Mouse (Mus musculus) embryonic facial prominence, embryonic 14.5 days (tissue): Measurements from ENCODE around the gene Impdh2. TPM values are rescaled to one million over a fixed set of nuclear protein-coding genes. Genes with fewer than 3 reads are reported as not detected.

Experiments
- ATAC-seq: fragments of 200-750 bp; cut with Nextera tagmentation; 2 replicates; pipeline ENCODE4 v1.8.0; 2017; ENCODE audit warnings: low read depth, moderate number of reproducible peaks, moderate TSS enrichment
- DNase-seq: peaks from one replicate; pipeline ENCODE4 v3.0.0-alpha.2; 2015; ENCODE audit warnings: low spot score
- H3K27ac ChIP-seq: fragments of 300-500 bp; sonication (generic); replicated peaks from 2 replicates; pipeline ENCODE4 v1.5.1; 2014; ENCODE audit warnings: low read depth, mild to moderate bottlenecking, low read length, moderate library complexity
- H3K27me3 ChIP-seq: fragments of 300-500 bp; sonication (generic); replicated peaks from 2 replicates; pipeline ENCODE4 v1.6.1; 2014; ENCODE audit warnings: low read length; ENCODE audit not compliant: control insufficient read depth, insufficient read depth
- H3K36me3 ChIP-seq: fragments of 300-500 bp; sonication (generic); 2 replicates; pipeline ENCODE4 v1.6.1; 2014; ENCODE audit warnings: low read length, mixed read lengths; ENCODE audit not compliant: control insufficient read depth, insufficient read depth
- H3K4me1 ChIP-seq: fragments of 300-500 bp; sonication (generic); 2 replicates; pipeline ENCODE4 v1.6.1; 2014; ENCODE audit warnings: antibody characterized with exemption, low read length; ENCODE audit not compliant: control insufficient read depth, insufficient read depth
- H3K4me2 ChIP-seq: fragments of 300-500 bp; sonication (generic); 2 replicates; pipeline ENCODE4 v1.6.1; 2014; ENCODE audit warnings: low read depth, mild to moderate bottlenecking, low read length, moderate library complexity, mixed read lengths
- H3K4me3 ChIP-seq: fragments of 300-500 bp; sonication (generic); 2 replicates; pipeline ENCODE4 v1.5.1; 2014; ENCODE audit warnings: low read depth, mild to moderate bottlenecking, low read length
- H3K9ac ChIP-seq: fragments of 300-500 bp; sonication (generic); 2 replicates; pipeline ENCODE4 v1.6.1; 2014; ENCODE audit warnings: low read depth, mild to moderate bottlenecking, low read length, moderate library complexity, mixed read lengths
- H3K9me3 ChIP-seq: fragments of 300-500 bp; sonication (generic); 2 replicates; pipeline ENCODE4 v1.6.1; 2016; ENCODE audit warnings: low read length; ENCODE audit not compliant: control insufficient read depth
- WGBS: fragments of 180-500 bp; shearing (Covaris S2); extraction: QIAGEN DNeasy Blood & Tissue Kit; methylation state at CpG from one replicate; pipeline ENCODE4 v1.1.7; 2014; 5-methylcytosine and 5-hydroxymethylcytosine counted together
- polyA plus RNA-seq: library from polyadenylated mRNA; unstranded; fragments of >200 nt; fragmentation: Nextera tagmentation; extraction: Ambion mirVana; gene quantifications from 2 replicates; pipeline ENCODE4 v1.2.1, GENCODE M21; 2014

The Impdh2 gene
- polyA plus RNA-seq, 1 experiment from 2014 or later = 173 TPM

- Histone ChIP-seq H3K4me2 (no peak overlapping the region), H3K36me3 (peaks cover 87% of the 10 kb centered on the region), H3K9me3 (no peaks in the 10 kb centered on the region), H3K4me1 (no peaks in the 10 kb centered on the region), H3K27me3 (no peaks in the 10 kb centered on the region), H3K9ac (no peak overlapping the region), H3K4me3 (no peak overlapping the region), H3K27ac (no peak overlapping the region)
- ATAC-seq (no peak), DNase-seq (no peak)
- WGBS = 94% methylated on average over 1 of the region's 1 CpGs
Measured at GRCm38 (mm10) chr9:108531496-108531895, 28.6 kb upstream of the Impdh2 start.

- H3K27me3 ChIP-seq = no peaks in the 10 kb centered on the region
- H3K9ac ChIP-seq = no peak overlapping the region
- no peak overlapping the region for H3K27ac ChIP-seq
- peaks cover 96% of the 10 kb centered on the region for H3K36me3 ChIP-seq
- DNase-seq (no peak), ATAC-seq (no peak)
- H3K9me3 ChIP-seq = no peaks in the 10 kb centered on the region
- no peak overlapping the region for H3K4me3 ChIP-seq
- no peaks in the 10 kb centered on the region for H3K4me1 ChIP-seq
- H3K4me2 ChIP-seq = no peak overlapping the region
Measured at GRCm38 (mm10) chr9:108540846-108541245, 19.2 kb upstream of the Impdh2 start.

GRCm38 (mm10) chr9:108545986-108546385 is 14.1 kb upstream of the Impdh2 start:
- no peaks in the 10 kb centered on the region for H3K4me1 ChIP-seq
- 91% methylated on average over 3 of the region's 3 CpGs for WGBS
- H3K4me2 ChIP-seq = no peak overlapping the region
- no peak overlapping the region for H3K4me3 ChIP-seq
- H3K9me3 ChIP-seq = no peaks in the 10 kb centered on the region
- no peak for DNase-seq
- H3K27ac ChIP-seq = no peak overlapping the region
- H3K27me3 ChIP-seq = no peaks in the 10 kb centered on the region
- H3K36me3 ChIP-seq = peaks cover 93% of the 10 kb centered on the region
- no peak overlapping the region for H3K9ac ChIP-seq
- no peak for ATAC-seq

- no peaks in the 10 kb centered on the region for H3K4me1 ChIP-seq
- H3K4me3 ChIP-seq = no peak overlapping the region
- H3K27me3 ChIP-seq = no peaks in the 10 kb centered on the region
- no peak overlapping the region for H3K27ac ChIP-seq
- H3K9ac ChIP-seq = no peak overlapping the region
- no peak for DNase-seq
- H3K36me3 ChIP-seq = peaks cover 92% of the 10 kb centered on the region
- WGBS = 90% methylated on average over 1 of the region's 1 CpGs
- no peaks in the 10 kb centered on the region for H3K9me3 ChIP-seq
- no peak for ATAC-seq
- H3K4me2 ChIP-seq = no peak overlapping the region
Measured at GRCm38 (mm10) chr9:108546875-108547274, 13.2 kb upstream of the Impdh2 start.

GRCm38 (mm10) chr9:108559169-108559568 is 917 bp upstream of the Impdh2 start:
- no peaks in the 10 kb centered on the region for H3K27me3 ChIP-seq
- H3K4me2 ChIP-seq = no peak overlapping the region
- peaks cover 80% of the 10 kb centered on the region for H3K36me3 ChIP-seq
- no peak for ATAC-seq
- 0 out of 2 replicates have a peak overlapping the region, but pooled peaks have one; percentile 49 for H3K27ac ChIP-seq
- H3K9me3 ChIP-seq = no peaks in the 10 kb centered on the region
- peaks cover 8% of the 10 kb centered on the region for H3K4me1 ChIP-seq
- H3K9ac ChIP-seq = no peak overlapping the region
- 85% methylated on average over 4 of the region's 4 CpGs for WGBS
- DNase-seq = no peak
- no peak overlapping the region for H3K4me3 ChIP-seq

GRCm38 (mm10) chr9:108563671-108564070 is 3.6 kb downstream of the Impdh2 start:
- Histone ChIP-seq H3K4me2 (no peak overlapping the region), H3K9ac (no peak overlapping the region), H3K9me3 (no peaks in the 10 kb centered on the region), H3K27me3 (no peaks in the 10 kb centered on the region), H3K27ac (no peak overlapping the region), H3K36me3 (peaks cover 54% of the 10 kb centered on the region), H3K4me1 (peaks cover 23% of the 10 kb centered on the region), H3K4me3 (no peak overlapping the region)
- DNase-seq = no peak
- ATAC-seq = no peak
- 91% methylated on average over 8 of the region's 8 CpGs for WGBS

- no peak for DNase-seq
- Histone ChIP-seq H3K27ac (no peak overlapping the region), H3K4me1 (peaks cover 26% of the 10 kb centered on the region), H3K27me3 (no peaks in the 10 kb centered on the region), H3K9ac (no peak overlapping the region), H3K9me3 (no peaks in the 10 kb centered on the region), H3K4me2 (no peak overlapping the region), H3K4me3 (no peak overlapping the region), H3K36me3 (peaks cover 50% of the 10 kb centered on the region)
- 85% methylated on average over 7 of the region's 7 CpGs for WGBS
- no peak for ATAC-seq
Measured at GRCm38 (mm10) chr9:108564131-108564530, 4.0 kb downstream of the Impdh2 start.

- 11% methylated on average over 35 of the region's 35 CpGs for WGBS
- Histone ChIP-seq H3K9me3 (no peaks in the 10 kb centered on the region), H3K27ac (peak overlapping the region; percentile 94), H3K36me3 (peaks cover 50% of the 10 kb centered on the region), H3K4me2 (peak overlapping the region; percentile 99), H3K9ac (peak overlapping the region; percentile 85), H3K27me3 (no peaks in the 10 kb centered on the region), H3K4me3 (peak overlapping the region; percentile 77), H3K4me1 (peaks cover 30% of the 10 kb centered on the region)
- ATAC-seq (no peak), DNase-seq (no peak)
Measured at GRCm38 (mm10) chr9:108565881-108566814, 6.1 kb downstream of the Impdh2 start.
